Mouse (Mus musculus): ENCODE data around the gene Cers5. TPM values are rescaled to one million over a fixed set of nuclear protein-coding genes. Genes with fewer than 3 reads are reported as not detected.
"Not testable (repeated sequence)": the region's sequence is repeated elsewhere in the genome, so short reads cannot be mapped to it uniquely, and the experiment has no call there.

The Cers5 gene
- polyA plus RNA-seq, 1 experiment from 2014 or later, result 73.3 TPM

- Histone ChIP-seq H3K36me3 (ENCODE audit: control insufficient read depth, insufficient read depth, low read length) (peaks cover 37% of the 10 kb centered on the region), H3K4me1 (replicated peaks; ENCODE audit: control insufficient read depth, insufficient read depth, low read length) (peaks cover 24% of the 10 kb centered on the region), H3K4me3 (ENCODE audit: low read length) (no peak overlapping the region), H3K27me3 (ENCODE audit: control insufficient read depth, insufficient read depth, low read depth, low read length) (no peaks in the 10 kb centered on the region), H3K27ac (ENCODE audit: low read length) (peak overlapping the region; percentile 58), H3K9me3 (ENCODE audit: control insufficient read depth, low read length) (no peaks in the 10 kb centered on the region), H3K9ac (ENCODE audit: low read length) (no peak overlapping the region), H3K4me2 (ENCODE audit: low read depth, low read length) (no peak overlapping the region)
- 70% methylated on average over 7 of the region's 7 CpGs for WGBS
- ATAC-seq (ENCODE audit: low read depth), result no peak
These were observed 67.8 kb downstream of the Cers5 start for GRCm38 (mm10) chr15:99704881-99705280.

GRCm38 (mm10) chr15:99704041-99704681 lies 68.5 kb downstream of the Cers5 start:
- Histone ChIP-seq H3K4me1 (replicated peaks; ENCODE audit: control insufficient read depth, insufficient read depth, low read length) (peaks cover 24% of the 10 kb centered on the region), H3K27ac (ENCODE audit: low read length) (peak overlapping the region; percentile 58), H3K9ac (ENCODE audit: low read length) (no peak overlapping the region; the same call in 1 of the 2 replicates), H3K4me3 (ENCODE audit: low read length) (no peak overlapping the region), H3K9me3 (ENCODE audit: control insufficient read depth, low read length) (no peaks in the 10 kb centered on the region), H3K36me3 (ENCODE audit: control insufficient read depth, insufficient read depth, low read length) (peaks cover 31% of the 10 kb centered on the region), H3K27me3 (ENCODE audit: control insufficient read depth, insufficient read depth, low read depth, low read length) (no peaks in the 10 kb centered on the region; the same call in 1 of the 2 replicates), H3K4me2 (ENCODE audit: low read depth, low read length) (0 out of 2 replicates have a peak overlapping the region, but pooled peaks have one; percentile 4)
- WGBS, result 50% methylated on average over 23 of the region's 23 CpGs
- ATAC-seq (ENCODE audit: low read depth), result no peak

GRCm38 (mm10) chr15:99703676-99704040 lies 69.0 kb downstream of the Cers5 start:
- WGBS, result 74% methylated on average over 5 of the region's 5 CpGs
- no peaks in the 10 kb centered on the region; the same call in 1 of the 2 replicates for H3K27me3 ChIP-seq (ENCODE audit: control insufficient read depth, insufficient read depth, low read depth, low read length)
- peaks cover 24% of the 10 kb centered on the region for H3K4me1 ChIP-seq (replicated peaks; ENCODE audit: control insufficient read depth, insufficient read depth, low read length)
- no peak for ATAC-seq (ENCODE audit: low read depth)
- no peak overlapping the region; the same call in 1 of the 2 replicates for H3K9ac ChIP-seq (ENCODE audit: low read length)
- no peak overlapping the region for H3K4me3 ChIP-seq (ENCODE audit: low read length)
- peak overlapping the region; percentile 97 for H3K27ac ChIP-seq (ENCODE audit: low read length)
- H3K9me3 ChIP-seq (ENCODE audit: control insufficient read depth, low read length), result no peaks in the 10 kb centered on the region
- no peak overlapping the region for H3K4me2 ChIP-seq (ENCODE audit: low read depth, low read length)
- peaks cover 26% of the 10 kb centered on the region for H3K36me3 ChIP-seq (ENCODE audit: control insufficient read depth, insufficient read depth, low read length)

- no peak for ATAC-seq (ENCODE audit: low read depth)
- H3K27me3 ChIP-seq (ENCODE audit: control insufficient read depth, insufficient read depth, low read depth, low read length), result no peaks in the 10 kb centered on the region; the same call in 1 of the 2 replicates
- peaks cover 24% of the 10 kb centered on the region for H3K4me1 ChIP-seq (replicated peaks; ENCODE audit: control insufficient read depth, insufficient read depth, low read length)
- H3K36me3 ChIP-seq (ENCODE audit: control insufficient read depth, insufficient read depth, low read length), result peaks cover 24% of the 10 kb centered on the region
- 63% methylated on average over 9 of the region's 9 CpGs for WGBS
- H3K9me3 ChIP-seq (ENCODE audit: control insufficient read depth, low read length), result no peaks in the 10 kb centered on the region
- peak overlapping the region; percentile 62 for H3K4me2 ChIP-seq (ENCODE audit: low read depth, low read length)
- H3K4me3 ChIP-seq (ENCODE audit: low read length), result peak overlapping the region; percentile 86
- peak overlapping the region; percentile 97 for H3K27ac ChIP-seq (ENCODE audit: low read length)
- H3K9ac ChIP-seq (ENCODE audit: low read length), result peak overlapping the region; percentile 98
These were observed 69.6 kb downstream of the Cers5 start for GRCm38 (mm10) chr15:99703104-99703503.

- Histone ChIP-seq H3K4me2 (ENCODE audit: low read depth, low read length) (peak within 1 kb of the TSS; percentile 62), H3K27me3 (ENCODE audit: control insufficient read depth, insufficient read depth, low read depth, low read length) (no peaks in the 10 kb centered on the region; the same call in 1 of the 2 replicates), H3K36me3 (ENCODE audit: control insufficient read depth, insufficient read depth, low read length) (peaks cover 16% of the 10 kb centered on the region), H3K27ac (ENCODE audit: low read length) (peak within 1 kb of the TSS; percentile 97), H3K9ac (ENCODE audit: low read length) (peak within 1 kb of the TSS; percentile 98), H3K4me1 (replicated peaks; ENCODE audit: control insufficient read depth, insufficient read depth, low read length) (peaks cover 24% of the 10 kb centered on the region), H3K9me3 (ENCODE audit: control insufficient read depth, low read length) (no peaks in the 10 kb centered on the region), H3K4me3 (ENCODE audit: low read length) (peak within 1 kb of the TSS; percentile 86)
- WGBS, result under 1% methylated on average over 70 of the region's 71 CpGs
- ATAC-seq (ENCODE audit: low read depth), result peak; percentile 96
These were observed 70.4 kb downstream of the Cers5 start, which contains the start of gene Smarcd1 for GRCm38 (mm10) chr15:99701999-99702900. Gene Smarcd1 (plus strand): TSS chr15:99702129.

- Histone ChIP-seq H3K36me3 (ENCODE audit: control insufficient read depth, insufficient read depth, low read length) (peaks cover 13% of the 10 kb centered on the region), H3K9ac (ENCODE audit: low read length) (peak overlapping the region; percentile 98), H3K4me3 (ENCODE audit: low read length) (peak overlapping the region; percentile 86), H3K27ac (ENCODE audit: low read length) (peak overlapping the region; percentile 16; the same call in 1 of the 2 replicates), H3K4me1 (replicated peaks; ENCODE audit: control insufficient read depth, insufficient read depth, low read length) (peaks cover 24% of the 10 kb centered on the region), H3K4me2 (ENCODE audit: low read depth, low read length) (peak overlapping the region; percentile 56)
- ATAC-seq (ENCODE audit: low read depth); H3K9me3 ChIP-seq (ENCODE audit: control insufficient read depth, low read length); H3K27me3 ChIP-seq (ENCODE audit: control insufficient read depth, insufficient read depth, low read depth, low read length): not testable (repeated sequence)
- WGBS, result 38% methylated on average over 16 of the region's 16 CpGs
These were observed 71.1 kb downstream of the Cers5 start for GRCm38 (mm10) chr15:99701640-99701998.

- Histone ChIP-seq H3K4me1 (replicated peaks; ENCODE audit: control insufficient read depth, insufficient read depth, low read length) (peaks cover 24% of the 10 kb centered on the region), H3K27ac (ENCODE audit: low read length) (no peak overlapping the region), H3K4me2 (ENCODE audit: low read depth, low read length) (no peak overlapping the region), H3K9ac (ENCODE audit: low read length) (0 out of 2 replicates have a peak overlapping the region, but pooled peaks have one; percentile 9), H3K27me3 (ENCODE audit: control insufficient read depth, insufficient read depth, low read depth, low read length) (no peaks in the 10 kb centered on the region; the same call in 1 of the 2 replicates), H3K4me3 (ENCODE audit: low read length) (no peak overlapping the region), H3K9me3 (ENCODE audit: control insufficient read depth, low read length) (no peaks in the 10 kb centered on the region), H3K36me3 (ENCODE audit: control insufficient read depth, insufficient read depth, low read length) (peaks cover 8% of the 10 kb centered on the region)
- 80% methylated on average over 18 of the region's 18 CpGs for WGBS
- ATAC-seq (ENCODE audit: low read depth), result no peak
These were observed 72.2 kb downstream of the Cers5 start for GRCm38 (mm10) chr15:99700219-99701106.

GRCm38 (mm10) chr15:99699715-99700114 lies 73.0 kb downstream of the Cers5 start:
- no peaks in the 10 kb centered on the region for H3K9me3 ChIP-seq (ENCODE audit: control insufficient read depth, low read length)
- 67% methylated on average over 10 of the region's 10 CpGs for WGBS
- peaks cover 7% of the 10 kb centered on the region; the same call in 1 of the 2 replicates for H3K36me3 ChIP-seq (ENCODE audit: control insufficient read depth, insufficient read depth, low read length)
- no peak overlapping the region for H3K27ac ChIP-seq (ENCODE audit: low read length)
- peaks cover 24% of the 10 kb centered on the region for H3K4me1 ChIP-seq (replicated peaks; ENCODE audit: control insufficient read depth, insufficient read depth, low read length)
- no peak overlapping the region for H3K4me3 ChIP-seq (ENCODE audit: low read length)
- no peak overlapping the region for H3K4me2 ChIP-seq (ENCODE audit: low read depth, low read length)
- H3K9ac ChIP-seq (ENCODE audit: low read length), result no peak overlapping the region
- no peaks in the 10 kb centered on the region; the same call in 1 of the 2 replicates for H3K27me3 ChIP-seq (ENCODE audit: control insufficient read depth, insufficient read depth, low read depth, low read length)
- ATAC-seq (ENCODE audit: low read depth), result no peak
